Mouse (Mus musculus) midbrain, embryonic 12.5 days (tissue): ENCODE data around the gene Psmb3. TPM values are rescaled to one million over a fixed set of nuclear protein-coding genes. Genes with fewer than 3 reads are reported as not detected.
"Not testable (repeated sequence)": the region's sequence is repeated elsewhere in the genome, so short reads cannot be mapped to it uniquely, and the experiment has no call there.

Experiments used
- ATAC-seq: fragments of 200-750 bp; cut with Nextera tagmentation; 2 replicates; pipeline ENCODE4 v1.8.0; 2017; ENCODE audit warnings: low read depth, moderate TSS enrichment, moderate library complexity; ENCODE audit not compliant: low FRiP score
- H3K27ac ChIP-seq: fragments of 300-500 bp; sonication (generic); replicated peaks from 2 replicates; pipeline ENCODE4 v1.5.1; 2016; ENCODE audit warnings: mild to moderate bottlenecking
- H3K27me3 ChIP-seq: fragments of 300-500 bp; sonication (generic); 2 replicates; pipeline ENCODE4 v1.6.1; 2016; ENCODE audit warnings: mild to moderate bottlenecking
- H3K36me3 ChIP-seq: fragments of 300-500 bp; sonication (generic); 2 replicates; pipeline ENCODE4 v1.6.1; 2016
- H3K4me1 ChIP-seq: fragments of 300-500 bp; sonication (generic); 2 replicates; pipeline ENCODE4 v1.6.1; 2016
- H3K4me2 ChIP-seq: fragments of 300-500 bp; sonication (generic); replicated peaks from 2 replicates; pipeline ENCODE4 v1.6.1; 2016; ENCODE audit warnings: mild to moderate bottlenecking, moderate library complexity
- H3K4me3 ChIP-seq: fragments of 300-500 bp; sonication (generic); 2 replicates; pipeline ENCODE4 v1.5.1; 2016; ENCODE audit warnings: mild to moderate bottlenecking
- H3K9ac ChIP-seq: fragments of 300-500 bp; sonication (generic); replicated peaks from 2 replicates; pipeline ENCODE4 v1.6.1; 2016; ENCODE audit warnings: mild to moderate bottlenecking, moderate library complexity
- H3K9me3 ChIP-seq: fragments of 300-500 bp; sonication (generic); 2 replicates; pipeline ENCODE4 v1.6.1; 2016; ENCODE audit warnings: mild to moderate bottlenecking
- WGBS: fragments of 180-500 bp; shearing (Covaris S2); methylation state at CpG from one replicate; pipeline ENCODE4 v1.1.7; 2016; 5-methylcytosine and 5-hydroxymethylcytosine counted together
- polyA plus RNA-seq: library from polyadenylated mRNA; unstranded; fragments of >200 nt; fragmentation: Nextera tagmentation; extraction: Ambion mirVana; gene quantifications from 2 replicates; pipeline ENCODE4 v1.2.1, GENCODE M21; 2016

The Psmb3 gene
- polyA plus RNA-seq, 1 experiment from 2014 or later, result 450 TPM

DNA sequence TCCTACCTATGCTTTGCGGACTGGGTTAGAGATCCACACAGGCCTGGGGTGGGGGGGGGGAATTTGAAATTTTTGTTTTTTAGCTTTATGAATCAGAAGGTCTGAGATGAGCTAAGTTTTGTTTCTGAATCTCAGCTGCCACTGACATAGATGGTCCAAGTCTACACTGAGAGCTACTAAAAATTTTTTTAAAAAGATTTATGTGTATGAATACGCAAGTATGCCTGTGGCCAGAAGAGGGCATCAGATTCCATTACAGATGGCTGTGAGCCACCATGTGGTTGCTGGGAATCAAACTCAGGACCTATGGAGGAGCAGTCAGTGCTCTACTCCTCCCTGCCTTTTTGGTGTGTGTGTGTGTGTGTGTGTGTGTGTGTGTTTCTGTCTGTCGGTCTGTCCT, 11.2 kb downstream of the Psmb3 start:
- Histone ChIP-seq H3K9ac (no peak overlapping the region), H3K4me1 (no peaks in the 10 kb centered on the region), H3K4me2 (no peak overlapping the region), H3K9me3 (no peaks in the 10 kb centered on the region), H3K36me3 (peaks cover 70% of the 10 kb centered on the region), H3K27ac (no peak overlapping the region), H3K4me3 (no peak overlapping the region), H3K27me3 (no peaks in the 10 kb centered on the region)
- WGBS, result 95% methylated on average over 3 of the region's 3 CpGs
- ATAC-seq, result no peak

DNA sequence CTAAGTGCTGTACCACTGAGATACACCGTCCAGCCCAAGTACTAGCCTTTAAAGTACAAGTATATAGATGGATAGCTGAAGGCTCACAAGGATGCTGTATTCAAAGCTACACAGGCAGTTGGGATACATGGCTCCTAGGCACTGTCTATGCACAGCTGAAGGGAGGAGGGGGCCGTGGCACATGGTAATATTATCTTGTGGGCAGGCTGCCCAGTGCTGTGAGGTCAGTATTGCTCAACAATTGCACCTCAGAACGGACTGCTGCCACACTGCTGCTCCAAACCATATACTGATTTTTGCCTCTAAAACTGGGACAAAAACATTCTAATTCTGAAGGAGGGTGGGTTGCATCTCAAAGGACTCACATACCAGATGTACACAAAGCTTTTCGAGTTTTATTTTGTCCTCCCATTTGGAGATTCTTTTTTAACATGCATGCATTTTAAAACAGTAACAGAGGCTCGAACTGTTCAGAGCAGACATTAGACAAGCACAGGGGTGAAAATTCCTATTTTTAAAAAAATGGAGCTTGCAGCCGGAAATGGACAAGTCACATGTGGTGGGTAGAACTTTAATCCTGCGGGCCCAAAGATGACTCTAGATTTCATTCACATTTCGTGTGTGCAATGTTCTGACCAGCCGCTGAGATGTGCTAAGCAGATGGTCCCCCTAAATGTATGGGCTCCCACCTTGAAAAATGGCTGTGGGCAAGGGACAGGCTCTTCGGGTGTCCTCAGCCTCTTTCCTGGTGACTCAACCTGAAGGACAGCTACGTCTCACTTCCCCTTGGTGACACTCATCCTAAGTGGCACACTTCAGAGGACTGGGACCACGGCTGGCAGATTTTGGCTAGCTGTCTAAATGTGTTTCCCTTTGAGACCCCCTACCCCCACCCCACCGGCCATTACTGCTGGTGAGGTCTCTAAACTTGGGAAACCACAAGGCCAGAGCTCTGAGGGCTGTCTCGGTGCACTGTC, 11.9 kb downstream of the Psmb3 start:
- ATAC-seq, result no peak
- no peaks in the 10 kb centered on the region for H3K27me3 ChIP-seq
- H3K9me3 ChIP-seq, result no peaks in the 10 kb centered on the region
- H3K36me3 ChIP-seq, result peaks cover 77% of the 10 kb centered on the region
- no peak overlapping the region for H3K4me2 ChIP-seq
- H3K27ac ChIP-seq, result no peak overlapping the region
- no peak overlapping the region for H3K9ac ChIP-seq
- H3K4me1 ChIP-seq, result no peaks in the 10 kb centered on the region
- no peak overlapping the region for H3K4me3 ChIP-seq
- WGBS, result 93% methylated on average over 14 of the region's 14 CpGs

DNA sequence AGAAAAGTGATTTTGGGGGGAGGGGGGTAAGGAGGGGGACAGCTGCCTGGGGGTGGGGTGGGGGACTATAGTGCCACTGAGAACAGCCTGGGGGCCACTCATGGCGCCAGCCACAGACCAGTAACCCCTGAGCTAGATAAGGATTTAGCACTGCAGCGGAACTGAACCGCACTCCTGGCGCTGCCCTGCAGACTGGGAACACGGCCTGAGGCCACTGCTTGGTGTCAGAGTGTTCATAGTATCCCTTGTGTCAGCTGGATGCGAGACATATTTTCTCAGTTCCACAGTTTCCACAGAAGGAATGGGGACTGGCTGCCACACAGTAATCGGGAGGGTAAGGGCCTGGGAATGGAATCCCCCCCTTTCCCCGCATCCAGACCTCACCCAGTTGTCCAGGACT, 12.8 kb downstream of the Psmb3 start:
- no peaks in the 10 kb centered on the region for H3K4me1 ChIP-seq
- peaks cover 83% of the 10 kb centered on the region for H3K36me3 ChIP-seq
- no peak overlapping the region for H3K4me2 ChIP-seq
- no peak for ATAC-seq
- no peak overlapping the region for H3K4me3 ChIP-seq
- no peaks in the 10 kb centered on the region for H3K9me3 ChIP-seq
- WGBS, result 92% methylated on average over 8 of the region's 8 CpGs
- H3K9ac ChIP-seq, result no peak overlapping the region
- H3K27ac ChIP-seq, result no peak overlapping the region
- no peaks in the 10 kb centered on the region for H3K27me3 ChIP-seq

DNA sequence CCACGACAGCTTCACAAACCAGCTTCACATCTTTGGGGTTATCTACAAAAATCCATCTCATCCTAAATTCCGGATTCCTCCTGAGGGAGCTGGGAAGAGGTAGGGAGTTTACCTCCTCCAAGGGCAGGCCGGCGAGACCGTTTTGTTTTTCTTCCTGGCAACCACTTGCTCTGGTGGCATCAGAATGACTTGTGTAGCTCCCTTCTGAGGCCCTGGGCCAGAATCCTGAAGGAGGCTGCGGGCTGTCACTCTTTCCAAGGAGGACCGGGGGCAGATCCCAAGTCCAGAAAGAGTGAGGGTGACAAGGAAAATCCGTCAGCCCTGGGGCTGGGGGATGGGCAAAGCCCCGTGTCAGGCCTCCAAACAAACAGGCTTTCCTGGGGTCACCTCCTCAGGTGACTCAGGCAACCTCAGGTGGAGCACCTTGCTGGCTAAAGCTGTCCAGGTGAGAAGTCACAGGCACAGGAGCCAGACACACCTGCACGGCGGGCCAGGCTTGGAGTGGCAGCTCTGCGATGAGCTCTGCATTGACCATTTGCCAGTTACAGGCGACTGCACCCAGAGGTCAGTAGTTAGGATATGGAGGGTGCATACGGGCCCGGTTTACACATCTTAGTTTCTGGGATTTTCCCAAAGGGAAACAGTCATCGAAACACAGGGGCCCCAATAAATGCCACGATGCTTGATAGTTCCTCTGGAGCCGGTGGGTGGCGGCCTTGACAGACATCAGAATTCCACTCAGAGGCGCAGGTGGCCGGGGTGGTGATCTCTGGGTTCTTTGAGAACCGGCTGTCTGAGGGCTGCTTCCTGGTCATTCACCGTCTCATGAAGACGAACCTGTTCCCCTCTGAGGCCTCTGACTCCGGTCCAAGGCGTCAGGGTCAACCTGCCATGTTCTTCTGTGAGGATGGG, 14.4 kb downstream of the Psmb3 start:
- H3K27me3 ChIP-seq, result no peaks in the 10 kb centered on the region
- no peaks in the 10 kb centered on the region for H3K4me1 ChIP-seq
- no peak overlapping the region for H3K27ac ChIP-seq
- no peak overlapping the region for H3K4me2 ChIP-seq
- H3K9me3 ChIP-seq, result peaks cover 6% of the 10 kb centered on the region; the same call in 1 of the 2 replicates
- ATAC-seq, result no peak
- no peak overlapping the region for H3K9ac ChIP-seq
- no peak overlapping the region for H3K4me3 ChIP-seq
- peaks cover 83% of the 10 kb centered on the region for H3K36me3 ChIP-seq
- 90% methylated on average over 26 of the region's 26 CpGs for WGBS

DNA sequence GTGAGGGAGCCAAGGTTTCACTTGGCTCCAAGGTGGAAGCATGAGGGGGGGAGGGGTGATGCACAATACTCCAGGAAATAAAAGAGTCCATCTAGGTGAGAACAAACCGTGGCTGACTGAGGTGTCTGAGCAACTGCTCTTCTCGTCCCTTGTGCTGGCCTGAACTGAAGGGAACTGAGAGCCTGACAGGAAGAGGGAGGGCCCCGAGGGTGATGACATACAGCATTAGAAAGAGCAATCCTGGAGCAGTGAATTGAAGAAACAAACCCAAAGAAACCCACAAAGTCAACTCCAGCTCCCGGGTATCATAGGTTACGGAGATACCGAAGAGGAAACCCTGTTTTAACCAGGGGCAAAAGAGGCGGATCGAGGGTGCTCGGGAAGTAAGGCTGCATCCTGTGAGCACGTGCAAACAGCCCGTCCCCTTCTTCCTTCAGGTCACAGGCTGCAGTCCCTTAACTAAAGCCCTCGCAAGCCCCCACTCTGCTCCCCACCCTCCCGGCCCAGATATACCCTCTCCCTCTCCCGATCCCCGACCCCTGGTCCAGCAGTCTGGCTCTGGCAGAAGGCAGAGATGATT, 15.2 kb downstream of the Psmb3 start:
- H3K4me1 ChIP-seq, result no peaks in the 10 kb centered on the region
- no peak for ATAC-seq
- H3K9ac ChIP-seq, result no peak overlapping the region
- no peak overlapping the region for H3K4me3 ChIP-seq
- H3K9me3 ChIP-seq, result peaks cover 6% of the 10 kb centered on the region; the same call in 1 of the 2 replicates
- no peak overlapping the region for H3K27ac ChIP-seq
- 89% methylated on average over 15 of the region's 15 CpGs for WGBS
- H3K4me2 ChIP-seq, result no peak overlapping the region
- no peaks in the 10 kb centered on the region for H3K27me3 ChIP-seq
- peaks cover 82% of the 10 kb centered on the region for H3K36me3 ChIP-seq

DNA sequence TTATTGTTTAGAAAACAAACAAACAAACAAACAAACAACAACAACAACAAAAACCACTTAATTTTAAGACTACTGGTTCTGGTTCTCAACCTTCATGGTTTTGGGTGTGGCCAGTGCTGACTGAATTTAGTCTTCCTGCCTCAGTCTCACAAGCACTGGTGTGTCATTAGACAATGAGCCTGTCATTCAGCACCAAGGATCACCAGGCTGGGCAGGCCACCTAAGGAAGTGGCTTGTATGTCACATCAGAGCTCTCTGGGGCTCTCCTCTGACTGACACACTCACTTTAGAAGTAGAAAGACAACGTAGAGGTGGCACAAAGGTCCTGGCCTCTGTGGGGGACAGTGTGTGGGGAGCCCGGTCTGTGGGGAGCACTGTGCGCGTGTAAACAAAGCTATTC, 15.8 kb downstream of the Psmb3 start:
- no peaks in the 10 kb centered on the region for H3K4me1 ChIP-seq
- WGBS, result 89% methylated on average over 4 of the region's 4 CpGs
- no peak overlapping the region for H3K4me3 ChIP-seq
- no peak overlapping the region for H3K27ac ChIP-seq
- no peak overlapping the region for H3K9ac ChIP-seq
- H3K9me3 ChIP-seq, result peaks cover 6% of the 10 kb centered on the region; the same call in 1 of the 2 replicates
- H3K36me3 ChIP-seq, result peaks cover 81% of the 10 kb centered on the region
- no peak overlapping the region for H3K4me2 ChIP-seq
- no peak for ATAC-seq
- H3K27me3 ChIP-seq, result no peaks in the 10 kb centered on the region

DNA sequence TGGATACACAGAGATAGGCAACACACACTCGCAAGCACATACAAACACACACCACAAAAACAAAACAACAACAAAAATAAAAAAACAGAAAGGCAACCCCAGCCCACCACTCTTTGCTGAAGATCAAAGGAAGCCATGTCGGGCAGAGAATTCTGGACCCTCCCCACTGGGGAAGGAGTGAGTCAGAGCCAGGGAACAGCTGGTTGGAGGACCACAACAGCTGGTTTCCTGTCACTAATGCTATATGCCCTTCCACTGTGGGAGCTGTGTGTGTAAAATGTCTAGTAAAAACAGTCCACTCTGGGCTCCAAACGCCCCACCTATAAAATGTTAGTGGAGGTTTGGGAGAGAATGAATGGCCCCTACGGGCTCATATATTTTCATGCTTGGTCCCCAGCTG, 18.1 kb downstream of the Psmb3 start:
- 96% methylated on average over 4 of the region's 4 CpGs for WGBS
- no peaks in the 10 kb centered on the region for H3K27me3 ChIP-seq
- H3K36me3 ChIP-seq, result peaks cover 92% of the 10 kb centered on the region
- H3K9me3 ChIP-seq, result peaks cover 6% of the 10 kb centered on the region; the same call in 1 of the 2 replicates
- no peak overlapping the region for H3K9ac ChIP-seq
- no peak overlapping the region for H3K4me2 ChIP-seq
- H3K4me3 ChIP-seq, result no peak overlapping the region
- no peaks in the 10 kb centered on the region for H3K4me1 ChIP-seq
- H3K27ac ChIP-seq, result no peak overlapping the region
- no peak for ATAC-seq

DNA sequence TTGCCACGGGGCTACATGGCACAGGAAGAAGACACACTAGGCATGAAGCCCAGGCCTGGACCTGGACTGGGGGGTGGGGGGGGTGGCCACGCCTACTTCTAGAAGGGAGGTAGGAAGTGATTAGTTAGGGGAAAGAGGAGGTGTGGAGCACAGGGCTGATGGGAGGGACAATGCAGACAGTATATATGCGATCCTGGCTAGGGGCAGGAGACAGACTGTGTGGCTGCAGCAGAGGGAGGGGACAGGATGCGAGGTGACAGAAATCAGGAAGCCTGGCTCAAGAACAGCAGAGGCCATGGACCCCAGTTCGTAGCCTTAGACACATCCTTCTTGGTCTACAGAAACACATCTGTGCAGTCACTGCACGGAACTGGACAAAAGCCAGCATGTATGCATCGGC, 20.5 kb downstream of the Psmb3 start:
- H3K4me3 ChIP-seq, result no peak overlapping the region
- WGBS, result 91% methylated on average over 7 of the region's 7 CpGs
- no peaks in the 10 kb centered on the region for H3K4me1 ChIP-seq
- H3K9me3 ChIP-seq, result peaks cover 6% of the 10 kb centered on the region; the same call in 1 of the 2 replicates
- H3K27me3 ChIP-seq, result no peaks in the 10 kb centered on the region
- ATAC-seq, result no peak
- no peak overlapping the region for H3K27ac ChIP-seq
- no peak overlapping the region for H3K9ac ChIP-seq
- no peak overlapping the region for H3K4me2 ChIP-seq
- H3K36me3 ChIP-seq, result peaks cover 97% of the 10 kb centered on the region

DNA sequence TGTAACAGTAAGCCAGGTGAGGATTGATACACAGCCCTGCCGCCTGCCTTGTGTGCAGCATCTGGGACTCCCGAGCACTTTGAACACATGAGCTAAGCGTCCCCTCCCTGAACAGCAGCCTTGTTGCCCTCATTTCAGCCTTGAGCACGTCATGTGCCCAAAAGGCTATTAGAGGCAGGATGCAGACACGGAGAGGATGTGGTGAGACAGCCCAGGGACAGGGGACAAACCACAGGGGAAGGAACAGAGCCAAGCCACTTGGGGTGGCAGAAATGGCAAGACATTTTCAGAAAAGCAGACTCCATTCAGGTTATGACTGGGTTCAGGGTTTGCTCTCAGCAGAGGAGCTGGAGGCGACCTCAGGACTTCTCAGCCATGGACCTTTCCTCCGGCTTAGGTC, 25.1 kb downstream of the Psmb3 start:
- no peaks in the 10 kb centered on the region for H3K9me3 ChIP-seq
- no peaks in the 10 kb centered on the region for H3K4me1 ChIP-seq
- no peak overlapping the region for H3K4me2 ChIP-seq
- no peak for ATAC-seq
- H3K4me3 ChIP-seq, result no peak overlapping the region
- no peak overlapping the region for H3K27ac ChIP-seq
- H3K9ac ChIP-seq, result no peak overlapping the region
- H3K27me3 ChIP-seq, result no peaks in the 10 kb centered on the region
- WGBS, result 88% methylated on average over 7 of the region's 7 CpGs
- peaks cover 84% of the 10 kb centered on the region for H3K36me3 ChIP-seq

DNA sequence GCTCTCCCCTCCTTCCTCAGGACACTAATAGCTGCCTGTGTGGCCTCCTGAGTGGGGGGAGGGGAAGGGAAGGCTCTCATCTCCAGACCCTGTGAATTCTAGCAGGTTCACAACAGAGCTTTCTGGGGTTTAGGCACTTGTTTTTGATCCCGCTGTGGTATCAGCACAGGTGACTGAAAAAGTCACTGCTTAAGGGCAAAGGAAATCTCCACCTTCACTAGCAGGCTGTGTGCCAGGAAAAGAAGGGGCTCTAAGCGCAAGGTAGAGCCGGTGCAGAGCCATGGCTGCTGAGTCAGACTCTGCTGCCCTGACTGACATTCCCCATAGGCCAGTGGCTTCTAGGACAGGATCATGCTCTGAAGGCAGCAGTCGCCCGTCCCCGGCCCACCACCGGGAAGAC, 25.5 kb downstream of the Psmb3 start:
- Histone ChIP-seq H3K36me3 (peaks cover 80% of the 10 kb centered on the region), H3K4me1 (no peaks in the 10 kb centered on the region), H3K4me2 (no peak overlapping the region), H3K9ac (no peak overlapping the region), H3K9me3 (no peaks in the 10 kb centered on the region), H3K27me3 (no peaks in the 10 kb centered on the region), H3K4me3 (no peak overlapping the region), H3K27ac (no peak overlapping the region)
- ATAC-seq, result no peak
- 84% methylated on average over 7 of the region's 7 CpGs for WGBS

DNA sequence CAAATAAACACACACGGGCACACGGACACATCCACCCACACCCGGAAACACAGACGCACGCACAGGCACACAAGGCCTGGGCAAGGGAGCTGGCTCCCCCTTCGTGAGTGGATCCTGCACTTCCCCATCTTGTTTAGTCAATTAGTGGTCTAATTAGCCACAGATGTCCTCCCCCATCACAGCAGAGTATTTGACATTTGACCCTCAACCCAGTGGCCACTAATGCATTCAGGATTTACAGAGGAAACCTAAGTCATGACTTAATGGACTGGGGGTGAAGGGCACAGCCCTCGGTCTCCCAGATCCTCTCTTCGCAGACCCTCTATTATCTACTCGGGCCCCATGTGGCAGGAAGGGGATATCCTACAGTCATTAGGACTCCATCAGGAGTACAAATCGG, 30.5 kb downstream of the Psmb3 start:
- no peaks in the 10 kb centered on the region for H3K9me3 ChIP-seq
- H3K4me2 ChIP-seq, result no peak overlapping the region
- peaks cover 32% of the 10 kb centered on the region for H3K36me3 ChIP-seq
- no peak for ATAC-seq
- H3K4me3 ChIP-seq, result no peak overlapping the region
- no peak overlapping the region for H3K9ac ChIP-seq
- 56% methylated on average over 10 of the region's 10 CpGs for WGBS
- no peaks in the 10 kb centered on the region for H3K27me3 ChIP-seq
- no peak overlapping the region for H3K27ac ChIP-seq
- no peaks in the 10 kb centered on the region for H3K4me1 ChIP-seq

DNA sequence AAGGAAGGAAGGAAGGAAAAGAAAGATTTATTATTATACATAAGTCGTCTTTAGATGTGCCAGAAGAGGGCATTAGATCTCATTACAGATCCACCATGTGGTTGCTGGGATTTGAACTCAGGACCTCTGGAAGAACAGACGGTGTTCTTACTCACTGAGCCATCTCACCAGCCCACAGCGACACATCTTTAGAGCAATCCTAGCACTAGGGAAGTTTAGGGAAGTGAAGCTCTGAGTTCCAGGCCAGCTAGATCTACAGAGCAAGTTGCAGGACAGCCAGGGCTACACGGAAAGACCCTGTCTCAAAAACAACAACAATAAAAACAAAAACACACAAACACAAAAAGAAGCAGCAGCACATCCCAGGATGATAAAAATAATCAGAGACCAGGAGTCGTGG, 31.6 kb downstream of the Psmb3 start:
- ATAC-seq, H3K4me3 ChIP-seq, H3K9me3 ChIP-seq, H3K27me3 ChIP-seq, H3K9ac ChIP-seq, H3K4me2 ChIP-seq, H3K27ac ChIP-seq, H3K4me1 ChIP-seq: not testable (repeated sequence)
- 89% methylated on average over 5 of the region's 5 CpGs for WGBS
- H3K36me3 ChIP-seq, result peaks cover 21% of the 10 kb centered on the region
